Mouse (Mus musculus): ENCODE data around the gene Nup54.

Gene Nup54

DNA sequence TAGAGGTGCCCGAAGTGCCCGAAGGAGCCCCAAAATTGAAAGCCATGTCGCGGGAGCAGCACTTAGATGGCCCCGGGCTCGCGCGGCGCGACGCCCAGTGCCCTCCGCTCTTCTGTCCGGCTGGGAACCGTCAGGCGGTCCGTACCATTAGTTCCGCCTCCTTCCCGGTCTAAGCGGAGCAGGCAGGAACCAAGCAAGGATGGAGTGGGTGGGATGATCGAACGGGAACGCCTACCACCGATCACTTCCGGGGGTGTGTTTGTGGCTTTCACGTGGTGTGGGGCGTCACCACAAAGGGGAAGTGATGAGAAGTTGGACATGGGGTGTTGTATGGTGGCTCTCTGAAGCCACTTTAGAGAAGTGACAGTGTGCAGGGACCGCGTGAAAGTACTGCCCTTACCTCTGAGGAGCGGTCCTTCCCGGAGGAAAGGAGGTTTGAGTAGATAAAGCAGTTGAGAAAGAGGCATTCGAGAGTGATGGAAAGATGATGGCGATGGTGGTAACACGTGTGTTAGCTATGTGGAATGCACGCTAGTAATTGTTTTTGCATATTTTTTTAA is at the start of gene Nup54:
Nup54 (minus strand) TSS at position 195 of the 560 bp plus-strand sequence.
- peak; percentile 92 for DNase-seq (ENCODE audit: low spot score)

DNA sequence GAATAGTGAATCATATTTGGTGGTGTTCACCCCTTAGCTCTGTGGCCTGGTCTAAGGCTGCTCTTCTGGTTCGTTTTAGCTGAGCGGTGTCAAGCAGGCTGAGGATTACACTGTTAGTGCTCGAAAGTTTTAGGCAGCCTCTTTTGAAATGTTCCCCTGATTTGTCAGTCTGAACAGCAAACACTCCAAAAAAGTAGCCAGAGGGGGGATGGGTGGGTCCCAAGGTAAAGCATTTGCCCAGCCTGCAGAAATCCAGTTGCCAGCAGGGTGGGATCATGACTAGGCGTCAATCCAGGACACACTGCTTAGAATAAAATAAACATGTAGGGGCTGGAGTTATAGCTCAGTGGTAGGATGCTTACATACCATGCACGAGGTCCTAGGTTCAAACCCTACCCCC is 37.8 kb upstream of the Nup54 start:
- no peak for DNase-seq (ENCODE audit: low spot score)

DNA sequence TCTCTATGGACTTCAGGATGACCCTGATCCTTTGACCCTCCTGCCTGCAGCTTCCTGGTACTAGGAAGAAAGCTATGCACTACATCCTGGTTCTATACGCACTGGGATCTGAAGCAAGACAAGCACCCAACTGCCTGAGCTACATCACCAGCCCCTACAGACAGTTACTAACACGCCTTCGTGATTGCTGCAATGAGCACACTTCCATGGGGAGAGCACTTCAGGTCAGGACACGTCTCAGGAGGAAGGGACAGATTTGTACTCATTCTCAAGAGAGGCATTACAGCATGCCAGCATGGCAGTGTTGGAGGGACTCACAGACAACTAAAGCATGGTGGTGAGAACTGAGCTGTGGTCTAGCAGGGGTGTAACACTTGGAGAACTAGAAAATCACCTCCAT is 36.5 kb upstream of the Nup54 start:
- no peak for DNase-seq (ENCODE audit: low spot score)

DNA sequence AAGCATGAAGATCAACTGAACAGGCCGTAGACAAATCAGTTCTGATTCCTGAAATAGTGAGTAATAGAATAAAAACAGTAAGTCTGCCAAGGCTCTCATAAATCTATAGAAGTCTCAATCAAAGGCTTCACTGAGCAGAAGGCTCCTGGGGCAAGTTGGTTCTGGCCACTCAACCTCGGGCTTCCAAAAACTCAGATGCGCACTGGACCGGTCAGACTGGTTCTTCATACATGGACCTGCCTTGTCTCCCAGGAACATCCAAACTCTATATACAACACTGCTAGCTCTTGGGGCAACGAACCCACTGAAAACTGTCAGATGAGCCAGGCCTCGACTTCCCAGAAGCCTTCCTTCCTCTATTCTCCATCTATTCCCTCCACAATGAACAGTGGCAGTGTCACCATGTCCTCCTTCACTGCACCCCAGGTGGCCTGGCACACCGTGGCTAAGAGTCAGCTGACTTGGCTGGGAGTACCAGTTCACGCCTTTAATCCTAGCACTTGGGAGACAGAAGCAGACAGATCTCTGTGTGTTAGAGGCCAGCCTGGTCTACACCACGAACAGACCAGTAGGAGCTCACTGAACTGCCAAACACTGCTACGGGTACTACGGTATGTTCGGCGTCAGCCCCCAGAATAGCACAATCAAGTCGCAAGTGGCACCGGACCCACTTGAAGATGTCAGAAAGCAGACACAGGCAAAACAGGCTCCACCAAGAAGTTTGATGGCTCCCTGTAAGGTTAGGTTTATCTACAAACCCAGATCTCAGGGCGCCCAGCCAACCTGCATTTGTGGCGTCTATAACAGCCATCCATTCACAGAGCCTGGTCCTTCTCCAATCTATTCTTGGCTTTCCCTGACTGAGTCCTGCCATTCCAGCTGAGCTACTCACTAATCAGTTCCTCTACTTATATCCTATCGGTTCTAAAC is 34.4 kb upstream of the Nup54 start:
- no peak for DNase-seq (ENCODE audit: low spot score)

DNA sequence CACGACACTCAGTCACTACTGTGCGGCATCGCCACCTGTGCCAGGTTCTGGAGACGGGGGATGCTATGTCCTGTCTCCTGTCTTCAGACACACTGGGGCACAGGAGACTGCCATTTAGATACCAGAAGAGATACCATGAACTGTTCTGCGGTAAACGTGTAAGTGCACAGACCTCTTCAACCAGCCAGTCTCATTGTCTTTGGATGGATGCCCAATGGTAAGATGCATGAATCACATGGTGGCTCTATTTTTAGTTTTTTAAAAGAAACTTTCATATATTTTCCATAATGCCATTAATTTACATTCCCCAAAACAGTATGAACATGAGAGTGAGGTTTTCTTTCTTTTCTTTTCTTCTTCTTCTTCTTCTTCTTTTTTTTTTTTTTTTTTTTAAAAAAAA is 33.2 kb upstream of the Nup54 start:
- DNase-seq (ENCODE audit: low spot score) = no peak

DNA sequence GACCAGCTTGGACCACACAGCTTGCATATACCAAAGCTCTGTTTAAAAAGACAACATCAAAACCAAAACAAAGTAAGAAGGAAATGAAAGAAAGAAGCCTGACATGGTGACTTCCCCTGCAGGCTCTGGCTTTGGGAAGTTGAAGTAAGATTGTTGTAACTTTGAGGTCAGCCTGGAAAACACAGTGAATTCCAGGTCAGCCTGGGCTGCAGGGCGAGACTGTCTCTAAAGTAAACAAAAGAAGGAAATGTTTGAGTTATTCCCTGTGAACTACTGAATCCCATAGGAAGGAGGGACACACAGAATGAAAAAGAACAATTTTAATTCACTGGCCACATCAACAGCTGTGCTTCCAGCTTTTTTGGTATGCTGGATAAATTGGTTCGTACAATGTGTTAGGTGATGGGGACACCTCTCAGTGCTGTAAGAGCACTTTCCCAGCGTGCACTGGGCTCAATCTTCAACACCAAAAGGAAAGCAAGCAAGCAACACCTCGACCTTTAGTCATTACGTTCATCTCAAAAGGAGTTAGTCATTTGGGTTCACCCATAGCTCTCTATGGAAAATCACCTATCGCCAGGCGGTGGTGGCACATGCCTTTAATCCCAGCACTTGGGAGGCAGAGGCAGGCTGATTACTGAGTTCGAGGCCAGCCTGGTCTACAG is 32.2 kb upstream of the Nup54 start:
- no peak for DNase-seq (ENCODE audit: low spot score)

DNA sequence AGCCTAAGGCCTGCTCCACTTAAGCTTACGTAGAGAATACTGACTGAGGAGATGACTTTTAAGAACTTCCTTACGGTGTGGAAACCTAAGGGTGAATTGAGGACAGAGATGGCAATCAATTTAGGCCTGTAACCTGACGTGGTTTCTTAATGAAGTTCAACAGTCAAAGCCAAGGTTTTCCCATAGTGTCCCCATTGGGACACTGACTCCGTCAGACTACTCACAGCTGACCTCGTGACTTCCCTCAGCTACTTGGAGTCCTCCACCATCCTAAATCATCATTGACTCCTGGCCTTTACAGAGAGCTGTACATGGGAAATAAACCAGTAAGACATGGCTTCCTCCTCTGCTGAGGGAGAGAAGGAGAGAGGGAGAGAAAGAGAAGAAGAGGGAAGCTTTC is 30.5 kb upstream of the Nup54 start:
- DNase-seq (ENCODE audit: low spot score) = no peak

DNA sequence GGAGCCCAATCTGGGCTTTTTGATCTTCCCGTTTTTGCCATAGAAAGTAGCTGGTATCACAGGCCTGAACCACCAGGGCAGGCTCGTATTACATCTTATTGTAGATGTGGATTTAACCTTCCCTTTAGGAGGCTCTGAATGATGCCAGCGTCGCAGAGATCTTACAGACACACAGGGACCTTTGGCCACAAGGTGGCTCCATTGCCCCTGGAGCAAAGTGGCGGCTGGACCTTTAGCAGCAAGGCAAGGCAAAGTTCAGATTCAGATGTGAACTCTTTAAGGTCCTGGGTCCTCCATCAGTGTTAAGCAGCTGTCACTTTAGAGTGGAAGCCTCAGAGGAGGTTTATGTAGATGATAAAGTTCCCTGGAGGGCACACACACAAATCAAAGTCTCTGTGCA is 26.3 kb upstream of the Nup54 start:
- peak; percentile 37 for DNase-seq (ENCODE audit: low spot score)

DNA sequence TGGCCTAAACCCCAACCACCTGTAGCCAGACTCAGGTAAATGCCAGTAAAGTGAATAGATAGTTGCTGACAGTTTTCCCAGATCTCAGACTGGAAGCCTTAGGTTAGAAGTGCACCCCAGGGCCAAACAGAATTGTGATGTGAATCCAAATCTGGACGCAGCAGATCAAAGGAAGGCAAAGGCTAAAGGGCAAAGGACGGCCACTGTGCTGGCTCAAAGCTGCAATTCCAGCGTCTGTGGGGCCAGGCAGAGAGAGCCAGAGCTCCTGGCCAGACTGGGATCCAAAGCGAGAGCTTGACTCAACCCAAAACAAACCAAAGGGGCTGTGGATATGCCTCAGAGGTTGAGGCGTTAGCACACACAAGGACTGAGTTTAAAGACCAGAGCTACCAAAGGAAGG is 23.7 kb upstream of the Nup54 start:
- no peak for DNase-seq (ENCODE audit: low spot score)

DNA sequence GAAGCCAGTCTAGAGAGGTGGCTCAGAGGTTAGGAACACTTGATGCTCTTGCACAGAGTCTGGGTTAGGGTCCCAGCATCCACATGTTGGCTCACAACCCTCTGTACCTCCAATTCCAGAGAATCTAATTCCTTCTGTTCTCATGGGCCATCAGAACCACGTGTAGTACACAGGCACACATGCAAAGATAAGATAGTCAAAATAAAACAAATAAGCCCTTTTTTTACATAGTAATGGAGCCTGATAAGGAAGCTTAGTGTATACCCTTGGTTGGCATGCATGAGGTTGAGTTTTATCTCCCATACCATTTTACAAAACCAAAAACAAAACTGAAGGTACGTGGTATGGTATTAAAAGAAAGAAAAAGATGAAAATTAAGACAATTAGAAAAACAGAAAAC is 22.4 kb upstream of the Nup54 start:
- no peak for DNase-seq (ENCODE audit: low spot score)

DNA sequence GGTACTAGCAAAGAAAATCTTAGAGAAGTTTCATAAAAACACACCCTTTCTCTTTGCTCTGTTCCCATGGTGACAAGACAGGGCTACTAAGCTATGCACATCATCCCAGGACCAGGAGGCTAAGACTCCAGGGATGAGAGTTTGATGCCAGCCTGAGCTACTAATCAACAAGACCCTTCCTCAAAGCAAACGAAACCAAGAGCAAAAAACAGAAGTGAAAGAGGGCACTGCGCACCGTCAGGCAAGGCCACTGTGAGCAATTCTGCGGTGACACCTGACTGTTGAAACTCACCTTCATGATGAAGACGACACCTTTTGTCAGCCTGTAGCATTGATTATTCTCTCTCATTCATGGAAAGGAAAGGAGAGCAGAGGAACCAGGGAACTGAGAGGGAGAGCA is 17.9 kb upstream of the Nup54 start:
- DNase-seq (ENCODE audit: low spot score) = no peak

DNA sequence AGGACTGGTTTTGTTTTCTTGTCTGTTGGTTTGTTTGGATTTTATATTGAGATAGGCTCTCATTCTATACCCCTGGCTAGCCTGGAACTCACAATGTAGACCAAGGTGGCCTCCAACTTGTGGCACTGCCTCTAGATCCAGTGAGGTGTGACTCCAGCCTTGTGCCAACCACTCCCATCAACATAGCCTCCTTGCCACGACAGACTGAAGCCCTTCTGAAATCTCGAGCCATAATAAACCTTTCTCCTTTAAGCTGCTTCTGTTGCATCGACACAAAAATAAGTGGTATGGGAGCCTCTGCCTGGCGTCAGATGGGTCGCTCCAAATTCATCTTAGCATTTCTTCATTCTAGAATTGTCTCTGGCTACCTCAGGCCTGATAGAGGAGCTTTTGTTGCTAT is 11.7 kb upstream of the Nup54 start:
- no peak for DNase-seq (ENCODE audit: low spot score)

DNA sequence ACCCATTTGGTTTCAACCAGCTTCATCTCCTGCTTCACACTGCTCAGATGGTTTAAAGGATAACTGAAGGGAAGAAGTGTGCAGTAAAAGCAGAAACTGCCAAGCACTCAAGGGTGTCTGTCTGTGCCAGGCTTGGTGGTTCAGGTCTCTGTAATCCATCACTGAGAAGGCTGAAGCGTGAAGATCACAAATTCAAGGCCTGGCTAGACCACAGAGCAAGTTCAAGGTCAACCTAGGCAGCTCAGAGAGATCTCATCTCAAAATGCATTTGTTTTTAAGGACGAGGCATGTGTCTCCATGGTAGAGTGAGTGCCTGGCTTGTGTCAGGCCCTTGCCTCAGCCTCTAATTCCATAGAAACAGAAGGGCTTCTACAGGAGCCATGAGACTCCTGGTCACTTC is 10.0 kb upstream of the Nup54 start:
- no peak for DNase-seq (ENCODE audit: low spot score)

DNA sequence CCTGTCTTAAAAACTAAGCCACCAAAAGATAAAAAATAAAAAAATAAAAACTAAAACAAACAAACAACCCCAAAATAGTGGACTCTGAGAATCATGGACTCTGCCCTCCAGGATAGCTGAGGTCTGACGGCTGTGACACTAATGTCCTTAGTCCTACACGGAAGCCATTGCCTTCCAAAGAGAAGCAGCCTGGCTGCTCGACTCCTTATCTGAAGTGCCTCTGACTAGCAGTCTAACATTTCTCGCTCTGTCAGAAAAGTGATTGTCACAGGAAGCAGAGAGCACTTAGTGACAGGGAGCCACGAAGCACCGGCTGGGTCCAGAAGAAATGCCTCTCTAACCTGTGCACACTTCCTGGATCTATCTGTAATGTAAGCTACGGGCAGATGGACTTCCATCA is 7.9 kb upstream of the Nup54 start:
- DNase-seq (ENCODE audit: low spot score) = no peak

DNA sequence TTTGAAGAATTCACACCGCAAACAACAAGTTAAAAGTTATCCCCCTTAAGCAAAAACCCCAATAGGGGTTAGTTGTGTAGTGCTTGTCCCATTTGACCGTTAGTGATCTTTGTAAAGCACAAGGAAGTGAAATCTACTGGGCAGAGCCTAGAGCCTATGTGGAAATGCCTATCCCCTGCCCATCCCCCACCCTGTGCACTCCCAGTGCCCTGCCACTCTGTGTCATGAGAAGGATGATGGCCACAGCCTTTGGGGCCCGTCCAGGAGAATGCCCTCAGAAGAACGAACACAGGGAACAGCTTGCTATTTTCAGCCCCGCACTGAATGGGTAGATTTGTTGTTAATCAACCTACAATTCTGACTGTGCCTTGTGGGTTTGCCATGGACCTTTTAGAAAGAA is 6.5 kb upstream of the Nup54 start:
- no peak for DNase-seq (ENCODE audit: low spot score)

DNA sequence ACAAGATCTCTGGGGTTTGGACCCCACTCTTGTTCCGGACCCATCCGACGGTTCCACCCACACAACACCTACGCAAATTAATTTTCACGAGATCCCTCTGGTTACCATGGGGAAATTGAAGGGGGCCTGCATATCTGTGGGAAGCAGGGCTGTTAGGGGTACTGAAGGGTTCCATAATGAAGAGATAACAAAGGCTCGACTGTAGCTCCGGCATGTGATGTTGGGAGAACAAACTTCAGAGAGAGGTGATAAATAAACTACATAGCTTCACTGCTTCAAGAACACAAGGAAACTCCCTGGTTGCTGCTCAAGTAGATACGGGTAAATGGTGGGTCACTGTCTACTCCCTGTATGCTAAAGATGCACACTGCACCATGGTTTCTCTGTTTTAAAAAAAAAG is 3.5 kb upstream of the Nup54 start:
- no peak for DNase-seq (ENCODE audit: low spot score)

DNA sequence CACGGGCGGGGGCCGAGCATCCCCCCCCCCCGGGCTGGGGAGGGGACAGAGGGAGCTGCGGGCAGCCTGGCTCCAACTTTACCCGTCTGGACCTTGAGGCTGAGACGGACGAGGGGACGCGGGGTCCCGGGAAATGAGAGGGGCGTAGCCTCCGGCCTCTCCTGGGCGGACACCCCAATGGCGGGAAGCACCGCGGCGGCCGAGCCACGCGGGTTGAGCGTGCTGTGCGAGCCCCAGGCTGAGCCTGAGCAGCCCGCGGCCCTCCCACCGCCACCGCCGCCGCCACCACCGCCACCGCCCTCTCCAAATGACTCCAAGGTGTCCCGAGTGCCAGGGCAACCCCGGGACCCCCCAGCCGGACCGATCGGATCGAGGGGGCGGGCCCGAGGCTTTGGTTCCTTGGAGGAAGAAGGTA is 441 bp downstream of the Nup54 start:
- DNase-seq (ENCODE audit: low spot score) = no peak

DNA sequence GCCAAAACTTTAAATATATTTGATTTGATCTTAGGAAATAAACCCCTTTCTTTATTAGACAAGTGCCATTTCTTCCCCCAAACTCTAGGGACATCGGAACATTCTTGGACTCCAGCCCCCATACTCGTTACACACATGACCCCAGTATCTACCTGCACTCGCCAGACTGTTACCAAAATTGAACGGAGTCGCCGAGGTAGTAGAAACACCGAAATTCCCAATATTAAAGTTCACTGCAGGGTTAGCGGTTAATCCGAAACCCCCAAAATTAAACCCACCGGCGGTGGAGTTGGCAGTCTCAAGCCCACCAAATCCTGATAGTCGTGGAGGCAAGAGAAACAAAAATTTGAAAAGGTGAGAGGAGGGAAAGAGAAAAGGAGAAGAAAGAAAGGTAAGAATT is 949 bp downstream of the Nup54 start:
- DNase-seq (ENCODE audit: low spot score) = no peak

DNA sequence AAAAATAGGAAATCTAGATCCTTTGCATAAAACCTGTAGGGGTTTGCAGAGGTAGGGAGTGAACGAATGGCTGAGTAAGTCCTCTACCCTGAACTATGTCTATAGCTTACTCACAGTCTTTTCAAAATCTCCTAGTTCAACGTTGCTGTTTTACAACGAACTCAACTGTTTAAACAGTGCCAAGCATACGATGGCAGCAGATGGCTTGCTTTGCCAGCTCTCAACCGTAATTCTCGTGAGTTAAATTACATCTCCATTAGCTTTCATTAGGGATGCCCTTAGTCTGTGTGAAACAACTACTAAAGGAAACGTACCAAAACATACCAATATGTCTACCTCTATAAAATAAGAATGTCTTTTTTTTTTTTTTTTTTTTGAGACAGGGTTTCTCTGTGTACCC is 3.4 kb downstream of the Nup54 start:
- DNase-seq (ENCODE audit: low spot score) = no peak

DNA sequence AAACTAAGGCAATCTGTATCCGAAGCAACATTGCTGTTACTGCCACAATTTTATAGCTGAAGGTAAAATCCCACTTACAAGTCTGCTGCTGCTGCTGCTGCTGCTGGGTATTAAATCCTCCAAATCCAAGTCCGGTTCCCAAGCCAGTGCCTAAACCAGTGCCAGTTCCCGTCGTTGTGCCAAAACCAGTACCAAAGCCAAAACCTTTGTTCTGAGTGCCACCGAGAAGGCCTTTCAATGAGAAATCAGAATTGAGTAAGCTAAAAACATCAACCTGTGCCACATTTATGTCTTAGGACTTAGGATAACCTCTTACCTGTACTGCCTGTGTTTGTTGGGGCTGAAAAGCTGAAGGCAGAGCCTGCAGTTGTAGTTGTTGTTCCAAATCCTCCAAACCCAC is 4.3 kb downstream of the Nup54 start:
- no peak for DNase-seq (ENCODE audit: low spot score)

DNA sequence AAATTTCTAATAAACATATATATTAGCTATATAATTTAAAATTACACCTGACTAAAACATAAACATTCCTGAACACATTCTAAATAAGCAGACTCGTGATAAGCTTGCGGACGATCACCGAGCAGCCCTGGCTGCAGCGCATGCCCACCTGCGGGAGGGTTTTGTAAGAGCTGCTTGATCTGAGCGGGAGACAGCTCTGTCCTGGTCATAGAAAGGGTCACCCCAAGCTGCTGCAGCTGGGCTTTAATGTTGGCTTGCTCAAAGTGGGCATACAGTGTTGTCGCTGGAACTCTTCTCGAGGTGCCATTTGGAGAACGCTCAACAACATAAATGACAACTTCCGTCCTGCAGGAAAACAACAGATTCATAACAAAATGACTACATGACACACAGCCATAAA is 10.9 kb downstream of the Nup54 start:
- DNase-seq (ENCODE audit: low spot score) = no peak

DNA sequence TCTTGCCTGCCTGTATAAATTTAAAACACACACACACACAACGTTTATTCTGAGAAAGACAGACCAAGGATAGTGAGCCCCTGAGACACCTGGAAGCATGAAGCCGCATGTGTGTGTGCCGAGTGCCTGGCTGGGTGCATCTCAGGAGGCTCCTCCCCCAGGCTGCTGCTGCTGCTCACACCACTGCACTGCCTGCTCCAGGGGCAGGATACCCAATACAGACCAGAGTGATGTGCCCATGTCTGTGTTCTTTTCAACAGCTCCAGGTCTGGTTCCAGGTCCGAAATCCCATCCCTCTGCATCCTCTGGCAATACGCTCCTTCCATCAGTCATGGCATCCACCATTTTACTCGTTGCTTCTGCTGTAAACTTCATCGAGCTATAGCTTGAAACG is 21.0 kb downstream of the Nup54 start:
- no peak for DNase-seq (ENCODE audit: low spot score)

DNA sequence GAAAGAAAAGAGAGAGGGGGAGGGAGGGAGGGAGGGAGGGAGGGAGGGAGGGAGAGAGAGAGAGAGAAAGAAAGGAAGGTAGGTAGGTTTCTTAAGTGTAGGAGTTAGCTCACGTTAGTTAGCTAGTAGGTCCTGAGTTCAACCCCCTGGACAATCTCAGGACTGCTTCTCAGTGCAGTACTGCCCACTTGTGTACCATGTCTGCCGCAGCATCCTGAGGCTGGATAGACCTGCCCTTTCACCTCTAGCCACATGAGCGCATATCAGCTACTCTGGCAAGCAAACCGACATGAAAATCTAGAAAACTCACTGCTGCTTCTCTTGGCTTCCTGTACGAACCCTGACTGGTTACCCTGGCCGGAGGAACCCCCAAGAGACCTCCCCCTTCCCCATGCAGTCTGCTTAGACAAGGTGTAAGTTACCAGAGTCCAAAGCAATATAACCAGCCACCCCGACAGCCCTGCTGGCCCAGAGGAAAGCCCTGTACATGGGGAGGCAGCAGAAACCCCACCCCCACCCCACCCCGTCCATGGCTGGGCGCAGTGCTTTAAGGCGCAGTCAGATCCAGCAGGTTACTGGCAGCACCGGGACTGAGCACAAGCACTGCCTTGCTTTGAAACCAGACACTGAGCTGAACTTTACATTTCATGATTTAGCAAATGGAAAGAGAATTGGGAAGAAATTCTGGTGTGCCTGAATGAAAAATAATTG is 21.6 kb downstream of the Nup54 start:
- DNase-seq (ENCODE audit: low spot score) = no peak

Measured in spleen, adult 12 weeks (tissue).